Mouse (Mus musculus) hindbrain, embryonic 11.5 days (tissue): Measurements from ENCODE around the gene Il17re. TPM values are rescaled to one million over a fixed set of nuclear protein-coding genes. Genes with fewer than 3 reads are reported as not detected.
A peak's percentile ranks its signal among the peaks of the same experiment; 100 is the strongest.

ENCODE experiments used
- ATAC-seq: fragments of 200-750 bp; cut with Nextera tagmentation; 2 replicates; pipeline ENCODE4 v1.8.0; 2017; ENCODE audit warnings: mild to moderate bottlenecking, moderate TSS enrichment, moderate library complexity; ENCODE audit not compliant: low FRiP score
- DNase-seq: peaks from one replicate; pipeline ENCODE4 v3.0.0-alpha.2; 2015; ENCODE audit warnings: low spot score
- H3K27ac ChIP-seq: fragments of 300-500 bp; sonication (generic); 2 replicates; pipeline ENCODE4 v1.5.1; 2014; ENCODE audit warnings: mild to moderate bottlenecking, low read depth, low read length
- H3K27me3 ChIP-seq: fragments of 300-500 bp; sonication (generic); 2 replicates; pipeline ENCODE4 v1.6.1; 2014; ENCODE audit warnings: mild to moderate bottlenecking, low read length, moderate library complexity, mixed read lengths; ENCODE audit not compliant: control insufficient read depth, insufficient read depth
- H3K36me3 ChIP-seq: fragments of 300-500 bp; sonication (generic); 2 replicates; pipeline ENCODE4 v1.6.1; 2014; ENCODE audit warnings: mild to moderate bottlenecking, low read length, moderate library complexity, mixed read lengths; ENCODE audit not compliant: control insufficient read depth, insufficient read depth
- H3K4me1 ChIP-seq: fragments of 300-500 bp; sonication (generic); replicated peaks from 2 replicates; pipeline ENCODE4 v1.6.1; 2014; ENCODE audit warnings: low read length, mixed read lengths; ENCODE audit not compliant: control insufficient read depth, insufficient read depth
- H3K4me2 ChIP-seq: fragments of 300-500 bp; sonication (generic); replicated peaks from 2 replicates; pipeline ENCODE4 v1.6.1; 2014; ENCODE audit warnings: mild to moderate bottlenecking, low read depth, low read length
- H3K4me3 ChIP-seq: fragments of 300-500 bp; sonication (generic); 2 replicates; pipeline ENCODE4 v1.5.1; 2014; ENCODE audit warnings: low read depth, low read length
- H3K9ac ChIP-seq: fragments of 300-500 bp; sonication (generic); 2 replicates; pipeline ENCODE4 v1.6.1; 2014; ENCODE audit warnings: low read depth, low read length
- H3K9me3 ChIP-seq: fragments of 300-500 bp; sonication (generic); 2 replicates; pipeline ENCODE4 v1.6.1; 2016; ENCODE audit warnings: low read length; ENCODE audit not compliant: control insufficient read depth
- WGBS: fragments of 180-500 bp; shearing (Covaris S2); extraction: QIAGEN DNeasy Blood & Tissue Kit; methylation state at CpG from one replicate; pipeline ENCODE4 v1.1.7; 2014; 5-methylcytosine and 5-hydroxymethylcytosine counted together
- polyA plus RNA-seq: library from polyadenylated mRNA; unstranded; fragments of >200 nt; fragmentation: Nextera tagmentation; extraction: Ambion mirVana; gene quantifications from 2 replicates; pipeline ENCODE4 v1.2.1, GENCODE M21; 2014

Il17re gene
- polyA plus RNA-seq, 1 experiment from 2014 or later = 0.88 TPM

- no peak overlapping the region for H3K4me3 ChIP-seq
- H3K27me3 ChIP-seq = no peaks in the 10 kb centered on the region
- H3K4me1 ChIP-seq = no peaks in the 10 kb centered on the region
- H3K9me3 ChIP-seq = no peaks in the 10 kb centered on the region
- H3K4me2 ChIP-seq = no peak overlapping the region
- WGBS = 88% methylated on average over 3 of the region's 3 CpGs
- no peak overlapping the region for H3K27ac ChIP-seq
- H3K36me3 ChIP-seq = no peaks in the 10 kb centered on the region
- DNase-seq (no peak), ATAC-seq (no peak)
- H3K9ac ChIP-seq = no peak overlapping the region
These were observed 17.6 kb upstream of the Il17re start for GRCm38 (mm10) chr6:113440686-113441085.

- no peaks in the 10 kb centered on the region for H3K27me3 ChIP-seq
- no peak for ATAC-seq
- H3K36me3 ChIP-seq = no peaks in the 10 kb centered on the region
- 55% methylated on average over 7 of the region's 7 CpGs for WGBS
- no peak overlapping the region for H3K27ac ChIP-seq
- H3K4me1 ChIP-seq = no peaks in the 10 kb centered on the region
- H3K9ac ChIP-seq = no peak overlapping the region
- H3K4me3 ChIP-seq = no peak overlapping the region
- H3K9me3 ChIP-seq = no peaks in the 10 kb centered on the region
- peak; percentile 86 for DNase-seq
- no peak overlapping the region for H3K4me2 ChIP-seq
These were observed 17.1 kb upstream of the Il17re start for GRCm38 (mm10) chr6:113441147-113441680.

DNA sequence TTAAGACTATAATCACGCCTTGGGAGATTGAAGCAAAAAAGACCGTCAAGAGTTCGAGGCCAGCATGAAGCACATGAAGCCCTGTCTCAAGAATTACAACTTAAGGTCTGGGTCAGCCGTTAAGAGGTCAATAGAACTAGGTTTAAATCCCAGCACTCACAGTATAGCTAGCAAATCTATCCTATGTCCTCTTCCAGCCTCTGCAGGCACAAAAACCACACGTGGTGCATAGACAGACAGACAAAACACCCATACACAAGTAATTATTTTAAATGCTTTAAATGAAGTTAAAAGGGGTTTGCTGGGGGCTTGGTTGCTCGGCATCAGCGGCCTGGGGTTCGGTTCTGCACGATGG lies 16.2 kb upstream of the Il17re start:
- Histone ChIP-seq H3K4me2 (peak overlapping the region; percentile 69), H3K27ac (no peak overlapping the region), H3K27me3 (no peaks in the 10 kb centered on the region), H3K4me1 (no peaks in the 10 kb centered on the region), H3K4me3 (peak overlapping the region; percentile 75), H3K36me3 (no peaks in the 10 kb centered on the region), H3K9me3 (no peaks in the 10 kb centered on the region), H3K9ac (peak overlapping the region; percentile 91)
- WGBS = 42% methylated on average over 9 of the region's 9 CpGs
- no peak for DNase-seq
- 0 out of 2 replicates have a peak, but pooled peaks have one; percentile 6 for ATAC-seq

DNA sequence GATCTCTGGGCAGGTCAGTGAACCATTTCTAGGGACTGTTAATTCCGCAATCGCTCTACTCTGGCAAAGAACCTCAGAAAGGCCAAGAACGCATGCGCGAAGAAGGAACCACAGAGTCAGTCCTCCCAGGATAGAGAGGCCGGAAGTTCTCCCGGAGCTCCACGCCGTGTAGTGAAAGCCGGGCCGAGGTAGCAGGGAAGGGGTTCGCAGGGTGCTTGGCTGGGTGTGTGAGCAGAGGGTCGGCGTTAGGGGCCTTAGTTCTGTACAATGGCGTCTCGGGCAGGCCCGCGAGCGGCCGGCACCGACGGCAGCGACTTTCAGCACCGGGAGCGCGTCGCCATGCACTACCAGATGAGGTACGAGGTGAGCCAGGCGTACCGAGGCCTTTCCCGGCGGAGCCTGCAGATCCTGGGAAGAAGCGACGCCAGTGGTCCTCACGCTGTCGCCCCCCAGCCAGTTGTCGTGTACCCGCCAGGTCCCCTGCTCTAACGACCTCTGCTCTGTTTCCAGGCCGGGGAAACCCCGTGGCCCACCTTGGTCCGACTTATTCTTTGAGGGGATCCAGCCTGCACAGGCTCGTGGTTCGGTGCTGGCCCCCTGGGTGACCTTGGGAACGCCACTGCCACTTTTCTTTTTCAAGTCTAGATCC lies 15.7 kb upstream of the Il17re start, which contains the start of gene Jagn1:
TSS of gene Jagn1 (plus strand) at position 128 of the 649 bp plus-strand sequence.
- DNase-seq (peak; percentile 99), ATAC-seq (peak; percentile 90)
- Histone ChIP-seq H3K4me1 (no peaks in the 10 kb centered on the region), H3K27ac (no peak within 1 kb of the TSS), H3K4me2 (peak within 1 kb of the TSS; percentile 69), H3K9ac (peak within 1 kb of the TSS; percentile 91), H3K27me3 (no peaks in the 10 kb centered on the region), H3K36me3 (no peaks in the 10 kb centered on the region), H3K4me3 (peak within 1 kb of the TSS; percentile 75), H3K9me3 (no peaks in the 10 kb centered on the region)
- WGBS = under 1% methylated on average over 45 of the region's 45 CpGs

GRCm38 (mm10) chr6:113443091-113443490 lies 15.2 kb upstream of the Il17re start:
- H3K4me1 ChIP-seq = no peaks in the 10 kb centered on the region
- ATAC-seq (no peak), DNase-seq (peak; percentile 26)
- peak overlapping the region; percentile 69 for H3K4me2 ChIP-seq
- H3K27me3 ChIP-seq = no peaks in the 10 kb centered on the region
- H3K27ac ChIP-seq = no peak overlapping the region
- H3K9ac ChIP-seq = peak overlapping the region; percentile 91
- H3K4me3 ChIP-seq = peak overlapping the region; percentile 75
- WGBS = 47% methylated on average over 12 of the region's 12 CpGs
- H3K36me3 ChIP-seq = no peaks in the 10 kb centered on the region
- H3K9me3 ChIP-seq = no peaks in the 10 kb centered on the region

- Histone ChIP-seq H3K9me3 (no peaks in the 10 kb centered on the region), H3K27me3 (no peaks in the 10 kb centered on the region), H3K27ac (no peak overlapping the region), H3K4me3 (no peak overlapping the region), H3K36me3 (0 out of 2 replicates have a peak, but pooled peaks cover 2% of the 10 kb centered on the region), H3K4me1 (no peaks in the 10 kb centered on the region), H3K4me2 (no peak overlapping the region), H3K9ac (no peak overlapping the region)
- ATAC-seq (no peak), DNase-seq (no peak)
- WGBS = 78% methylated on average over 6 of the region's 8 CpGs
These were observed 13.9 kb upstream of the Il17re start for GRCm38 (mm10) chr6:113444207-113444965.

GRCm38 (mm10) chr6:113447639-113448038 lies 10.6 kb upstream of the Il17re start:
- H3K9me3 ChIP-seq = no peaks in the 10 kb centered on the region
- no peaks in the 10 kb centered on the region for H3K4me1 ChIP-seq
- no peak overlapping the region for H3K4me2 ChIP-seq
- H3K36me3 ChIP-seq = 0 out of 2 replicates have a peak, but pooled peaks cover 2% of the 10 kb centered on the region
- H3K27me3 ChIP-seq = no peaks in the 10 kb centered on the region
- ATAC-seq = no peak
- no peak for DNase-seq
- 89% methylated on average over 4 of the region's 4 CpGs for WGBS
- no peak overlapping the region for H3K27ac ChIP-seq
- H3K9ac ChIP-seq = no peak overlapping the region
- H3K4me3 ChIP-seq = no peak overlapping the region

- no peaks in the 10 kb centered on the region for H3K4me1 ChIP-seq
- H3K4me3 ChIP-seq = no peak overlapping the region
- ATAC-seq (no peak), DNase-seq (no peak)
- H3K9me3 ChIP-seq = no peaks in the 10 kb centered on the region
- 0 out of 2 replicates have a peak, but pooled peaks cover 2% of the 10 kb centered on the region for H3K36me3 ChIP-seq
- no peak overlapping the region for H3K27ac ChIP-seq
- H3K27me3 ChIP-seq = no peaks in the 10 kb centered on the region
- H3K4me2 ChIP-seq = no peak overlapping the region
- 85% methylated on average over 2 of the region's 2 CpGs for WGBS
- no peak overlapping the region for H3K9ac ChIP-seq
These were observed 6.4 kb upstream of the Il17re start for GRCm38 (mm10) chr6:113451839-113452238.
